Mouse (Mus musculus): ENCODE data around the gene Fga. TPM values are rescaled to one million over a fixed set of nuclear protein-coding genes. Genes with fewer than 3 reads are reported as not detected.

The Fga gene
- total RNA-seq, 1 experiment from 2014 or later, result not detected

- ATAC-seq (replicated peaks in 1 of 2; ENCODE audit: insufficient read depth in 1 of 2, low FRiP score in 2 of 2, low TSS enrichment in 1 of 2, low read depth in 1 of 2, poor library complexity in 2 of 2, severe bottlenecking in 2 of 2), result no peak
Observed at GRCm38 (mm10) chr3:83057046-83057445, 31.2 kb downstream of the Fga start.

- ATAC-seq (replicated peaks in 1 of 2; ENCODE audit: insufficient read depth in 1 of 2, low FRiP score in 2 of 2, low TSS enrichment in 1 of 2, low read depth in 1 of 2, poor library complexity in 2 of 2, severe bottlenecking in 2 of 2), result no peak
Observed at GRCm38 (mm10) chr3:83067920-83068319, 42.0 kb downstream of the Fga start.

- no peak for ATAC-seq (replicated peaks in 1 of 2; ENCODE audit: insufficient read depth in 1 of 2, low FRiP score in 2 of 2, low TSS enrichment in 1 of 2, low read depth in 1 of 2, poor library complexity in 2 of 2, severe bottlenecking in 2 of 2)
Observed at GRCm38 (mm10) chr3:83068869-83069268, 43.0 kb downstream of the Fga start.

GRCm38 (mm10) chr3:83070231-83070630 is 44.4 kb downstream of the Fga start:
- no peak for ATAC-seq (replicated peaks in 1 of 2; ENCODE audit: insufficient read depth in 1 of 2, low FRiP score in 2 of 2, low TSS enrichment in 1 of 2, low read depth in 1 of 2, poor library complexity in 2 of 2, severe bottlenecking in 2 of 2)

- ATAC-seq (replicated peaks in 1 of 2; ENCODE audit: insufficient read depth in 1 of 2, low FRiP score in 2 of 2, low TSS enrichment in 1 of 2, low read depth in 1 of 2, poor library complexity in 2 of 2, severe bottlenecking in 2 of 2), result no peak
Observed at GRCm38 (mm10) chr3:83076563-83076962, 50.7 kb downstream of the Fga start.

- ATAC-seq (replicated peaks in 1 of 2; ENCODE audit: insufficient read depth in 1 of 2, low FRiP score in 2 of 2, low TSS enrichment in 1 of 2, low read depth in 1 of 2, poor library complexity in 2 of 2, severe bottlenecking in 2 of 2), result peak; percentile 95 to 99
Observed at GRCm38 (mm10) chr3:83080567-83081055, 54.7 kb downstream of the Fga start.

Other genes starting within 250 kb of the Fga start
- 0.63 TPM in 1 of 2 replicates, not detected in the other for gene Rbm46, start 149.6 kb upstream of the Fga start, total RNA-seq (2017)
- gene Lrat, start 122.1 kb upstream of the Fga start, total RNA-seq (2017), result not detected in 2 replicates
- not detected in 2 replicates for gene Fgg, start 18.4 kb upstream of the Fga start, total RNA-seq (2017)
- gene Fgb, start 23.8 kb downstream of the Fga start, total RNA-seq (2017), result not detected in 2 replicates
- gene Plrg1, start 29.4 kb downstream of the Fga start, total RNA-seq (2017), result 76.7 and 87.0 TPM in 2 replicates
- not detected in 2 replicates for gene Dchs2, start 101.9 kb downstream of the Fga start, total RNA-seq (2017)

All from hematopoietic stem cell, adult 5-6 weeks (primary cell).